Mouse (Mus musculus) limb, embryonic 14.5 days (tissue): ENCODE results near the gene Thap3. TPM values are rescaled to one million over a fixed set of nuclear protein-coding genes. Genes with fewer than 3 reads are reported as not detected.

ENCODE experiments used
- ATAC-seq: fragments of 200-750 bp; cut with Nextera tagmentation; 2 replicates; pipeline ENCODE4 v1.8.0; 2017; ENCODE audit warnings: low read depth, moderate number of reproducible peaks, moderate TSS enrichment; ENCODE audit not compliant: low FRiP score
- DNase-seq: peaks from one replicate; pipeline ENCODE4 v3.0.0-alpha.2; 2015; ENCODE audit warnings: low spot score
- H3K27ac ChIP-seq: fragments of 300-500 bp; sonication (generic); replicated peaks from 2 replicates; pipeline ENCODE4 v1.5.1; 2014; ENCODE audit warnings: low read depth, mild to moderate bottlenecking, low read length, moderate library complexity, mixed read lengths
- H3K27me3 ChIP-seq: fragments of 300-500 bp; sonication (generic); 2 replicates; pipeline ENCODE4 v1.6.1; 2014; ENCODE audit warnings: low read length, mixed read lengths; ENCODE audit not compliant: control insufficient read depth, insufficient read depth
- H3K36me3 ChIP-seq: fragments of 300-500 bp; sonication (generic); 2 replicates; pipeline ENCODE4 v1.6.1; 2014; ENCODE audit warnings: mild to moderate bottlenecking, low read length, moderate library complexity, mixed read lengths; ENCODE audit not compliant: control insufficient read depth, insufficient read depth
- H3K4me1 ChIP-seq: fragments of 300-500 bp; sonication (generic); 2 replicates; pipeline ENCODE4 v1.6.1; 2014; ENCODE audit warnings: antibody characterized with exemption, low read length, mixed read lengths; ENCODE audit not compliant: control insufficient read depth, insufficient read depth
- H3K4me2 ChIP-seq: fragments of 300-500 bp; sonication (generic); replicated peaks from 2 replicates; pipeline ENCODE4 v1.6.1; 2014; ENCODE audit warnings: low read depth, mild to moderate bottlenecking, low read length, moderate library complexity; ENCODE audit not compliant: severe bottlenecking
- H3K4me3 ChIP-seq: fragments of 300-500 bp; sonication (generic); replicated peaks from 2 replicates; pipeline ENCODE4 v1.5.1; 2014; ENCODE audit warnings: low read length
- H3K9ac ChIP-seq: fragments of 300-500 bp; sonication (generic); 2 replicates; pipeline ENCODE4 v1.6.1; 2014; ENCODE audit warnings: mild to moderate bottlenecking, low read depth, low read length, moderate library complexity; ENCODE audit not compliant: severe bottlenecking
- H3K9me3 ChIP-seq: fragments of 300-500 bp; sonication (generic); 2 replicates; pipeline ENCODE4 v1.6.1; 2016; ENCODE audit warnings: low read length; ENCODE audit not compliant: control insufficient read depth
- POLR2A ChIP-seq: fragments of 200-500 bp; IDR thresholded peaks from 2 replicates; pipeline ENCODE4 v1.8.0; 2012; ENCODE audit warnings: inconsistent platforms, mild to moderate bottlenecking, moderate library complexity, borderline replicate concordance; ENCODE audit not compliant: insufficient read depth, insufficient read length; ENCODE audit errors: extremely low read depth
- WGBS: fragments of 180-500 bp; shearing (Covaris S2); extraction: QIAGEN DNeasy Blood & Tissue Kit; methylation state at CpG from one replicate; pipeline ENCODE4 v1.1.7; 2014; 5-methylcytosine and 5-hydroxymethylcytosine counted together
- polyA plus RNA-seq, 2 experiments: library from polyadenylated mRNA; depleted of rRNA in 1 of 2; stranded (reverse) in 1 of 2; unstranded in 1 of 2; fragments of >200 nt; fragmentation: Nextera tagmentation in 1 of 2; extraction: Ambion mirVana in 1 of 2; gene quantifications; 2 replicates each; pipeline versions ENCODE4 v1.2.1 to v1.2.3; 2012 to 2014

The Thap3 gene
- polyA plus RNA-seq, 2 experiments: 37.5 to 61.6 TPM

DNA sequence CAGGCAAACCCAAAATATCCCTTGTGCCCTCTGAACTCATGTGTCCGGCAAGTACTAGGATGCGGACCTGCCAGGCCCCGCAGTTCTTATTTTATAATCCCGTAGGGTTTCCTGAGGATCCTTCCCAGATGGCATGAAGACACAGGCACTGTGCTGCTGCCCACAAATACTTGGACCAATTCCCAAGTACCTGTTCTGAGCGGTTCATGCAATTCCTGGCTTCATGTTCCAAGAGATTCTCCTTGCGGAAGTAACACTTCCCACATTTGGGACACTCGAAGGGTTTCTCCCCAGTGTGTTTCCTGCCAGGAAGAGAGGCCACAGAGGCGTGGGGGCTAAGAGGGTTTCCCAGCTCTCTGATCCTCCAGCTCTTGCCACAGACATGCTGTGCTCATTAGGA is 33.7 kb upstream of the Thap3 start:
- Histone ChIP-seq H3K27ac (no peak overlapping the region), H3K27me3 (no peaks in the 10 kb centered on the region), H3K9me3 (no peaks in the 10 kb centered on the region), H3K9ac (no peak overlapping the region), H3K36me3 (peaks cover 68% of the 10 kb centered on the region), H3K4me2 (no peak overlapping the region), H3K4me1 (peaks cover 16% of the 10 kb centered on the region), H3K4me3 (no peak overlapping the region)
- 86% methylated on average over 8 of the region's 8 CpGs for WGBS
- no peak for DNase-seq
- no peak for TF ChIP-seq POLR2A
- ATAC-seq: no peak

DNA sequence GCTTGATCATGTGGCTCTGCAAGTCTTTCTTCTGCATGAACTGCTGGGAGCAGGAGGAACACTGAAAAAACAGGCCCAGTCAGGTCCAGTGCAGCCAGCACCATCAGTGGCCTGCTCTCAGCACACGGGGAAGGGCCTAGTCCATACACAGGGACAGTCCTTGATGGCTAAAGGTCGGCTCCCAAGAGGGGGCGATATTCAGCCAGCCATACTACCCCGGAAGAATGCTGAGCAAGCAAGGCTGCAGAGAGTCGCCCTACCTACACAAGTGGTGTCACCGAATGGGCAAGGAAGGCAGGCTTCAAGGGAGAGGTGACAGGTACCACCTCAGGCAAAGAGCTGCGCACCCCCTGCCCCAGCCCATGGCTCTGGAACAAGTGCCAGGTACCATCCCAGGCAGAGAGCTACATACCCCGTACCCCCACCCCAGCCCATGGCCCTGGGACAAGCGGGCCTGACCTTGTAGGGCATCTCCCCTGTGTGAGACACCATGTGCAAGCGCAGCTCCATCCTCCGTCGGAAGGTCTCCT is 32.8 kb upstream of the Thap3 start:
- ATAC-seq (no peak), DNase-seq (no peak)
- 75% methylated on average over 11 of the region's 12 CpGs for WGBS
- no peaks in the 10 kb centered on the region for H3K27me3 ChIP-seq
- H3K9ac ChIP-seq: no peak overlapping the region
- no peak overlapping the region for H3K27ac ChIP-seq
- no peak overlapping the region for H3K4me2 ChIP-seq
- peaks cover 13% of the 10 kb centered on the region for H3K4me1 ChIP-seq
- H3K36me3 ChIP-seq: peaks cover 72% of the 10 kb centered on the region
- no peak overlapping the region for H3K4me3 ChIP-seq
- no peak for TF ChIP-seq POLR2A
- H3K9me3 ChIP-seq: no peaks in the 10 kb centered on the region

DNA sequence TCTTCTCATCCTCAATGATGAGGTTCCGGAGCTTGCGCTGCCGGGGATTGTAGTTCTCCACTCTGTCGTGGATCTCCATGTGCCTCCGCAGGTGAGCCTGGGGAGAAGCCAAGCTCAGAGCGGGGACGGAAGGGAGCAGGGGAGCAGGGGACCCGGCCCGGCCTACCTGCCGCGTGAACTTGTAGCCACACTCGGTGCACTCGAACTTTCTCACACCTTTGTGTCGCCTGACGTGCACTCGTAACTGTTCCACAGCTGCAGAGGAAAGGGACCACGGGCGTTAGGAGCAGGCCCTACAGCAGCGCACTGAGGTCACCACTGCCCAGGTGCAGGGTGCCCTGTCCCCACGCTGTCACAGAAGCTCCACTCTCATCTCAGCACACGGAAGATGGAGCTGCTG is 31.2 kb upstream of the Thap3 start:
- TF ChIP-seq POLR2A: no peak
- Histone ChIP-seq H3K4me2 (no peak overlapping the region), H3K27ac (no peak overlapping the region), H3K9me3 (no peaks in the 10 kb centered on the region), H3K36me3 (peaks cover 86% of the 10 kb centered on the region), H3K4me1 (no peaks in the 10 kb centered on the region), H3K9ac (no peak overlapping the region), H3K27me3 (no peaks in the 10 kb centered on the region), H3K4me3 (no peak overlapping the region)
- ATAC-seq: no peak
- no peak for DNase-seq
- 94% methylated on average over 21 of the region's 21 CpGs for WGBS

DNA sequence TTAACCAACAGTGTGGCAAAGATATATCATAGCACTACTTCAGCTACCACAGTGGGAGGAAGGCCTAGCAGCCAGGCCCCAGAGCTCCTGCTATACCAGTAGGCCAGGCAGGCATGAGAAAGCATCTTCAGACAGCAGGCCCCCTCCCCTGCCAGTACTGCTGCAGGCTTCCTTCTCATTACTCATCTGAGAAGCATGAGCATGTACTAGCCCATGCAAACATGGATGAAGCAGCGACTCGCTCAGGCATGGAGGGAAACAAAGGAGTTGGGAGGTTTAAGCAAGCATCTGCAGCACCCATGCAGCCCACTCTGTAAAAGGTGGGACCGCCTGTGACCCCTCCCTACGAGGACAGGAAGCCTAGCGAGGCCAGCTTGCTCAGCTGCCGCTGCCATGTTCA is 30.3 kb upstream of the Thap3 start:
- DNase-seq (no peak), ATAC-seq (no peak)
- peaks cover 88% of the 10 kb centered on the region for H3K36me3 ChIP-seq
- H3K27ac ChIP-seq: no peak overlapping the region
- no peak overlapping the region for H3K4me2 ChIP-seq
- no peak overlapping the region for H3K4me3 ChIP-seq
- H3K4me1 ChIP-seq: no peaks in the 10 kb centered on the region
- no peak overlapping the region for H3K9ac ChIP-seq
- TF ChIP-seq POLR2A: no peak
- WGBS: 87% methylated on average over 6 of the region's 6 CpGs
- H3K27me3 ChIP-seq: no peaks in the 10 kb centered on the region
- no peaks in the 10 kb centered on the region for H3K9me3 ChIP-seq

DNA sequence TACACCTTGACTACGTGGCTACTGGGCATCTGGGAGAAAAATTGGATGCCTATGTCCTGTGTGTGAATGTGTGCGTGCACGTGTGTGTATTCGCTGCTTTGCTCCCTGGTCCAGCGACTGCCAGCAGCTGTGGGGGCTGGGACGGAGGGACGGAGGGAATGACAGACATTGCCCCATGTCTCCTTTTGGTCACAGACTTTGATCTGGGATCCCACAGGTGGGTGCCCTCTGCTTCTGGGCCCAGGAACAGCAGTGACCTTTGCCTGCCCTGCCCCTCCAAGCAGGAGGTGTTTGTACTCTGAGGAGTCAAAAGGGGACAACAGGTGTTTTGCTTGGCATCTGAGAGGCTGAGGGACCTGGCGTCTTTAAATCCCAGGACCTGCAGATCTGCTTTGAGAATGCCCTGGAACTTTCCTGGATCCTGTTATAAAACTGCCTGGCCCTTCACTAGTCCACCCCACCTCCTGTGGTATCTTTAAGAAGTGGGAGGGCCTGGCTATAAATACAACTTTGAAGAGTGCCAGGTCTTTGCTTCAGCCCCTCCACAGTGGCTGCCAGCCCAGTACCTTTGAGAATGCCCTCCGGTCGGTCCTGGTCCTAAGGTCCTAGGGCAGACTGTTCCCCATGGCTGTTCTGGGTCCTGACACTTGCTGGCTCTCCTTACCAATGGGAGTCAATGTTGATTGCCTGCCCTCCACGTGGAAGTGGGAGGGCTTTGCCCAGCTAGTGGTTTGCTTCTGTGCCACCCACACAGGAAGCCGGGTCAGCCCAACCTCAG is 24.4 kb upstream of the Thap3 start:
- no peak overlapping the region for H3K4me3 ChIP-seq
- ATAC-seq: no peak
- no peak overlapping the region for H3K9ac ChIP-seq
- no peak for TF ChIP-seq POLR2A
- DNase-seq: no peak
- H3K27me3 ChIP-seq: no peaks in the 10 kb centered on the region
- no peak overlapping the region for H3K27ac ChIP-seq
- peaks cover 19% of the 10 kb centered on the region for H3K4me1 ChIP-seq
- no peak overlapping the region for H3K4me2 ChIP-seq
- peaks cover 48% of the 10 kb centered on the region for H3K36me3 ChIP-seq
- WGBS: 82% methylated on average over 12 of the region's 12 CpGs
- no peaks in the 10 kb centered on the region for H3K9me3 ChIP-seq

DNA sequence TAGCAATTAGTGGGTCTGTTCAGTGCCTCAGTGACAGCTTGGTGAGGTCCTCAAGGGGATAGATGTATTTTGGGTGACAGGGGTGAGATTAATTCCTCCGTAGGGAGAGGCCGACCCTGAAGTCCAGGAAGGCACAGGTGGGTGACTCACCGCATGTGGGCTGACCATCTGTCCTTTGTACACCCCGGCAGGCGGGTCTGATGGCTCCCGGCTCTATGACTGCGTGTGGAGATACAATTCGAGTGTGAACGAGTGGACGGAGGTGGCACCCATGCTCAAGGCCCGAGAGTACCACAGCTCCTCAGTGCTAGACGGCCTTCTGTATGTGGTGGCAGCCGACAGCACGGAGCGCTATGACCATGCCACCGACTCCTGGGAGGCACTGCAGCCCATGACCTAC is 23.3 kb upstream of the Thap3 start:
- H3K9ac ChIP-seq: no peak overlapping the region
- no peak overlapping the region for H3K27ac ChIP-seq
- peaks cover 40% of the 10 kb centered on the region for H3K36me3 ChIP-seq
- no peaks in the 10 kb centered on the region for H3K27me3 ChIP-seq
- H3K9me3 ChIP-seq: no peaks in the 10 kb centered on the region
- peaks cover 28% of the 10 kb centered on the region for H3K4me1 ChIP-seq
- ATAC-seq: no peak
- DNase-seq: no peak
- H3K4me3 ChIP-seq: no peak overlapping the region
- WGBS: 93% methylated on average over 16 of the region's 16 CpGs
- H3K4me2 ChIP-seq: no peak overlapping the region
- TF ChIP-seq POLR2A: no peak
